9 mouse cellular contexts compared by ENCODE assay signal in genomic region chr19:10267057-10267456, GRCm38 (mm10). TPM values are rescaled to one million over a fixed set of nuclear protein-coding genes. Genes with fewer than 3 reads are reported as not detected.
DNase-seq lines count a peak whose midpoint lies in the region; ATAC-seq and TF ChIP-seq lines count a peak whose summit lies in the region.
"Had no signal": no experiment of that assay in that cellular context is flagged by ENCODE, and none has a peak within 500 bp of the region (broad histone marks: within the 10 kb centered on the region; RNA-seq: fewer than 3 reads in every experiment).

No protein-coding gene starts in this region.

- peaks cover 2% of the 10 kb centered on the region for H3K4me1 ChIP-seq in testis, adult 2 months (ENCODE audit: control insufficient read depth, insufficient read depth, low read length)

- no peak for ATAC-seq in megakaryocyte, adult 5-6 weeks (ENCODE audit: poor library complexity, severe bottlenecking)

- no peak for DNase-seq in testis, postnatal 14 days (ENCODE audit: low spot score)
- peak; percentile 50 for DNase-seq in gastrocnemius, postnatal 25 days
- DNase-seq in kidney, adult 8-10 months: peak; percentile 21 to 28
- peak; percentile 45 for DNase-seq in mesoderm, embryonic 11.5 days (ENCODE audit: low read depth, low spot score)
- DNase-seq in T-cell, adult 2 months (ENCODE audit: low spot score): no peak
- no peak for DNase-seq in adipocyte (ENCODE audit: low spot score)

- H3K27me3 ChIP-seq in testis, adult 2 months (ENCODE audit: control insufficient read depth, insufficient read depth, low read length): no peaks in the 10 kb centered on the region

- no peaks in the 10 kb centered on the region for H3K36me3 ChIP-seq in testis, adult 2 months (ENCODE audit: control insufficient read depth, insufficient read depth, low read length)

- H3K4me3 ChIP-seq in testis, adult 2 months (ENCODE audit: control insufficient read depth, low read depth, low read length): no peak overlapping the region

- TF ChIP-seq CTCF in testis, adult 2 months (IDR thresholded peaks at IDR 0.05; ENCODE audit: control insufficient read depth, insufficient read depth, insufficient replicate concordance, low read depth, low read length): no peak

- no peak for TF ChIP-seq POLR2A in testis, adult 2 months (IDR thresholded peaks at IDR 0.05; ENCODE audit: control insufficient read depth, low read depth, low read length)

- H3K27ac ChIP-seq in testis, adult 2 months (ENCODE audit: control insufficient read depth, insufficient read depth, low read depth, low read length): peak overlapping the region; percentile 59
- H3K27ac ChIP-seq: macrophage had no signal

RNA-seq across cellular contexts. Expression of gene Myrf, which starts 26.5 kb away (rescaled TPM):
- polyA plus RNA-seq in testis, adult 2 months (2012; rRNA removed): 3.2 and 3.9 TPM in 2 replicates
- not detected for total RNA-seq in gastrocnemius, postnatal 25 days (2021)
- 0.22 and 0.27 TPM in 2 replicates for total RNA-seq in megakaryocyte, adult 5-6 weeks (2015)
- 0.04 TPM in 1 of 2 replicates, not detected in the other for total RNA-seq in megakaryocyte, adult 5-6 weeks (2017)

RNA-seq across cellular contexts. Expression of gene Dagla, which starts 37.6 kb away (rescaled TPM):
- 1.7 and 1.8 TPM in 2 replicates for polyA plus RNA-seq in testis, adult 2 months (2012; rRNA removed)
- total RNA-seq in gastrocnemius, postnatal 25 days (2021): 1 to 10 TPM; 4.0 to 6.7 TPM
- total RNA-seq in megakaryocyte, adult 5-6 weeks (2015): not detected in 2 replicates
- total RNA-seq in megakaryocyte, adult 5-6 weeks (2017): not detected in 2 replicates

Comparison
In these comparisons a context has a peak if more than half of its experiments do, and no peak if none do; other contexts are left out.
1. DNase-seq: peak in gastrocnemius, postnatal 25 days (single experiment), kidney, adult 8-10 months (2 of 2) and mesoderm, embryonic 11.5 days (single experiment); none in testis, postnatal 14 days (single experiment), T-cell, adult 2 months (single experiment) and adipocyte (single experiment).
2. RNA of gene Dagla, which starts 37.6 kb away (total RNA-seq): 4.0 to 6.7 TPM in gastrocnemius, postnatal 25 days; not detected in megakaryocyte, adult 5-6 weeks; every median in the first group is over 4 times any median in the second.